Mouse (Mus musculus): ENCODE results near the gene Rbm12. TPM values are rescaled to one million over a fixed set of nuclear protein-coding genes. Genes with fewer than 3 reads are reported as not detected.
"Not testable (repeated sequence)": the region's sequence is repeated elsewhere in the genome, so short reads cannot be mapped to it uniquely, and the experiment has no call there.

The Rbm12 gene
- polyA plus RNA-seq, 1 experiment from 2014 or later: 27.8 TPM

DNA sequence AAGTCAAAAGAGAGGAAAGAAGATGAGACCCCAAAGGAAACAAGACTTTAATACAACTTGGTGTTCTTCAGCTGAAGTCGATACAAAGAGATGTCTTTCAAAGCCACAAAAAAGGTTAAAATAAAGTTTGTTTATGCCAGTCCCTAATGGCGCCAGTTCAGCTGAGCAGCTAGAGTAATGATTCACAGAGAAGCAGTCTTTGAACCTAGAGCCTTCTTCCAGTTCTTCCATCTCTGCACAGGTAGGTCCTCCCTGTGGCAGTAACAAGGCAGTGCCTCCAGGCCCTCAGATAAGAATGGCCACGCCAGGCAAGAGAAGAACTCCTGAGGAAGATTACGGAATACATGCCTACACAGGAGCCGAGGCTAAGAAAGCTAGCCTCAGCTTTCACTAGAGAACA is 12.0 kb upstream of the Rbm12 start:
- ATAC-seq (ENCODE audit: low read depth): no peak
- 93% methylated on average over 5 of the region's 5 CpGs for WGBS

GRCm38 (mm10) chr2:156119566-156119965 is 7.8 kb upstream of the Rbm12 start:
- H3K4me3 ChIP-seq: no peak overlapping the region
- no peak overlapping the region for H3K9ac ChIP-seq
- H3K9me3 ChIP-seq: no peaks in the 10 kb centered on the region
- H3K4me2 ChIP-seq: no peak overlapping the region
- H3K4me1 ChIP-seq (replicated peaks): no peaks in the 10 kb centered on the region
- no peak for ATAC-seq (ENCODE audit: low read depth)
- H3K27ac ChIP-seq (replicated peaks): no peak overlapping the region
- no peaks in the 10 kb centered on the region for H3K27me3 ChIP-seq
- H3K36me3 ChIP-seq: peaks cover 18% of the 10 kb centered on the region

More for the DNA sequence above, 12.0 kb upstream of the Rbm12 start:
- no peaks in the 10 kb centered on the region for H3K9me3 ChIP-seq
- H3K4me1 ChIP-seq (replicated peaks): no peaks in the 10 kb centered on the region
- no peak overlapping the region for H3K27ac ChIP-seq (replicated peaks)
- no peak overlapping the region for H3K4me3 ChIP-seq
- peaks cover 37% of the 10 kb centered on the region for H3K36me3 ChIP-seq
- H3K4me2 ChIP-seq: no peak overlapping the region
- no peak overlapping the region for H3K9ac ChIP-seq
- H3K27me3 ChIP-seq: no peaks in the 10 kb centered on the region

DNA sequence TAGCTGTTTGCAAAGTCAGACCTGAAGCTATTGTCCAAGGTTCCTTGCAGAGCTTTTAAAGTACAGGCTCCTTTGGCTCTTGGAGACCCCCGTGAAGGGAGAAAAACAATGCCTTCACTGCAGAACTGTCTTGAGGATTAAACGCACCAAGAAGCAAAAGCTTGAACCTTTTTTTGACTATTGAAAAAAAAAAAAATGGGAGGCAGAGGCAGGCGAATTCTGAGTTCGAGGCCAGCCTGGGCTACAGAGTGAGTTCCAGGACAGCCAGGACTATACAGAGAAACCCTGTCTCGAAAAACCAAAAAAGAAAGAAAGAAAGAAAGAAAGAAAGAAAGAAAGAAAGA is 274 bp upstream of the Rbm12 start:
- not testable (repeated sequence) for H3K36me3 ChIP-seq; H3K27me3 ChIP-seq; H3K9me3 ChIP-seq; ATAC-seq (ENCODE audit: low read depth)
- 21% methylated on average over 5 of the region's 5 CpGs for WGBS
- H3K4me2 ChIP-seq: peak overlapping the region; percentile 55
- peaks cover 32% of the 10 kb centered on the region for H3K4me1 ChIP-seq (replicated peaks)
- peak overlapping the region; percentile 94 for H3K27ac ChIP-seq (replicated peaks)
- H3K9ac ChIP-seq: peak overlapping the region; percentile 92
- peak overlapping the region; percentile 98 for H3K4me3 ChIP-seq

- peak overlapping the region; percentile 85 for H3K4me2 ChIP-seq
- no peaks in the 10 kb centered on the region for H3K9me3 ChIP-seq
- H3K27me3 ChIP-seq: no peaks in the 10 kb centered on the region
- H3K27ac ChIP-seq (replicated peaks): peak overlapping the region; percentile 94
- under 1% methylated on average over 16 of the region's 16 CpGs for WGBS
- H3K4me1 ChIP-seq (replicated peaks): peaks cover 41% of the 10 kb centered on the region
- peak; percentile 75 for ATAC-seq (ENCODE audit: low read depth)
- 0 out of 2 replicates have a peak, but pooled peaks cover 3% of the 10 kb centered on the region for H3K36me3 ChIP-seq
- H3K4me3 ChIP-seq: peak overlapping the region; percentile 98
- peak overlapping the region; percentile 92 for H3K9ac ChIP-seq
These were observed 986 bp downstream of the Rbm12 start for GRCm38 (mm10) chr2:156110627-156111357.

GRCm38 (mm10) chr2:156091926-156092325 is 19.9 kb downstream of the Rbm12 start:
- H3K9ac ChIP-seq: no peak overlapping the region
- no peak overlapping the region for H3K27ac ChIP-seq (replicated peaks)
- ATAC-seq (ENCODE audit: low read depth): no peak
- H3K36me3 ChIP-seq: peaks cover 23% of the 10 kb centered on the region
- no peaks in the 10 kb centered on the region for H3K27me3 ChIP-seq
- no peak overlapping the region for H3K4me2 ChIP-seq
- 84% methylated on average over 5 of the region's 5 CpGs for WGBS
- H3K4me3 ChIP-seq: no peak overlapping the region
- H3K9me3 ChIP-seq: no peaks in the 10 kb centered on the region
- H3K4me1 ChIP-seq (replicated peaks): peaks cover 25% of the 10 kb centered on the region

- Histone ChIP-seq H3K9me3 (no peaks in the 10 kb centered on the region), H3K4me1 (replicated peaks) (peaks cover 25% of the 10 kb centered on the region), H3K4me2 (no peak overlapping the region), H3K4me3 (no peak overlapping the region), H3K27ac (replicated peaks) (0 out of 2 replicates have a peak overlapping the region, but pooled peaks have one; percentile 13), H3K27me3 (no peaks in the 10 kb centered on the region), H3K9ac (no peak overlapping the region), H3K36me3 (peaks cover 4% of the 10 kb centered on the region; the same call in 1 of the 2 replicates)
- no peak for ATAC-seq (ENCODE audit: low read depth)
- WGBS: 53% methylated on average over 1 of the region's 1 CpGs
These were observed 22.0 kb downstream of the Rbm12 start for GRCm38 (mm10) chr2:156089799-156090198.

- Histone ChIP-seq H3K9me3 (no peaks in the 10 kb centered on the region), H3K4me1 (replicated peaks) (peaks cover 27% of the 10 kb centered on the region), H3K4me3 (no peak overlapping the region), H3K36me3 (0 out of 2 replicates have a peak, but pooled peaks cover 4% of the 10 kb centered on the region), H3K27ac (replicated peaks) (no peak overlapping the region), H3K4me2 (no peak overlapping the region), H3K9ac (no peak overlapping the region), H3K27me3 (no peaks in the 10 kb centered on the region)
- 93% methylated on average over 7 of the region's 7 CpGs for WGBS
- ATAC-seq (ENCODE audit: low read depth): no peak
These were observed 24.2 kb downstream of the Rbm12 start for GRCm38 (mm10) chr2:156087391-156088110.

DNA sequence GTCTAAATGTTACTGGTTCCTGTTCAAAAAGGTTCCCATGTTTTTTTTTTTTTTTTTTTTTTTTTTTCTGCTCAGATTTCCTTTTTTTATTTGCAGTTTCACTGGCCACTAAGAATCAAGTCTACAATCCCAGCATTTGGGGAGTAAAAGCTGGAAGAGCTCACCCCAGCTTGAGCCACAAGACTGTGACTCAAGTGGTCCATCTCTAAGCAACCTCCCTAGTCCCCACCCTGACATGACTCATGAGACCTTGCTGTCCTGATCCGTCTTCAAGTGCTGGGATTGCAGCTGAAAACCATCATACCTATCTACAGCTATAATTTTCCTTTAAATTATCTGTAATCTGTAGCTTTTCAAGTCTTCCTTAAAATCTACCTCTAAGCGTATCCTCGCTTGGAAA is 27.2 kb downstream of the Rbm12 start:
- Histone ChIP-seq H3K4me3 (no peak overlapping the region), H3K27ac (replicated peaks) (no peak overlapping the region), H3K4me2 (no peak overlapping the region), H3K4me1 (replicated peaks) (peaks cover 13% of the 10 kb centered on the region), H3K36me3 (0 out of 2 replicates have a peak, but pooled peaks cover under 1% of the 10 kb centered on the region), H3K9me3 (no peaks in the 10 kb centered on the region), H3K9ac (no peak overlapping the region), H3K27me3 (no peaks in the 10 kb centered on the region)
- WGBS: 90% methylated on average over 3 of the region's 3 CpGs
- no peak for ATAC-seq (ENCODE audit: low read depth)

- Histone ChIP-seq H3K27ac (replicated peaks) (no peak overlapping the region), H3K4me3 (no peak overlapping the region), H3K9ac (no peak overlapping the region), H3K9me3 (no peaks in the 10 kb centered on the region), H3K4me1 (replicated peaks) (peaks cover 13% of the 10 kb centered on the region), H3K27me3 (no peaks in the 10 kb centered on the region), H3K4me2 (no peak overlapping the region), H3K36me3 (peaks cover 38% of the 10 kb centered on the region)
- no peak for ATAC-seq (ENCODE audit: low read depth)
- whole genome bisulfite sequencing: 85% methylated on average over 7 of the region's 7 CpGs
These were observed 31.4 kb downstream of the Rbm12 start for GRCm38 (mm10) chr2:156080391-156080790.

DNA sequence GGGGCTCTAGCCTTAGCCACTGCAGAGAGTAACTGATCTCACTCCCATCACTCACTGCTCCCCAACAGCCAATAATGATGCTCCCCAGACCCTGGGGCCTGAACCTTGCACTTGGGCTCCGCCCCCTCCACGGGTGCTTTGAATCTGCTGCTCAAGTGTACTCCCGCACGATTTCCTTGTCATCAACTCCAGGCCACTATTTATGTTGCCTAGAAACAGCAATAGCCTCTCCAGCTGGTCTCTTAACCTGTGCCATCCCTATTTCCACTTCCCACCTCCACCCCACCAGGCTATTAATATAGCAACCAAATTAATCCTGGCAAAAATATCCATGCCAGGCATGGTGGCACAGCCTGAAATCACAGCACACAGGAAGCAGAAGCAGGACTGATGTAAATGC is 32.1 kb downstream of the Rbm12 start:
- 57% methylated on average over 4 of the region's 4 CpGs for WGBS
- no peaks in the 10 kb centered on the region for H3K27me3 ChIP-seq
- H3K36me3 ChIP-seq: peaks cover 45% of the 10 kb centered on the region
- peaks cover 13% of the 10 kb centered on the region for H3K4me1 ChIP-seq (replicated peaks)
- no peak overlapping the region for H3K4me3 ChIP-seq
- no peak overlapping the region for H3K4me2 ChIP-seq
- H3K9me3 ChIP-seq: no peaks in the 10 kb centered on the region
- ATAC-seq (ENCODE audit: low read depth): no peak
- H3K9ac ChIP-seq: no peak overlapping the region
- H3K27ac ChIP-seq (replicated peaks): no peak overlapping the region

GRCm38 (mm10) chr2:156079183-156079560 is 32.6 kb downstream of the Rbm12 start:
- Histone ChIP-seq H3K27ac (replicated peaks) (no peak overlapping the region), H3K27me3 (no peaks in the 10 kb centered on the region), H3K4me3 (no peak overlapping the region), H3K36me3 (peaks cover 50% of the 10 kb centered on the region), H3K4me1 (replicated peaks) (peaks cover 13% of the 10 kb centered on the region), H3K9me3 (no peaks in the 10 kb centered on the region), H3K4me2 (no peak overlapping the region), H3K9ac (no peak overlapping the region)
- no peak for ATAC-seq (ENCODE audit: low read depth)
- WGBS: 90% methylated on average over 8 of the region's 8 CpGs

DNA sequence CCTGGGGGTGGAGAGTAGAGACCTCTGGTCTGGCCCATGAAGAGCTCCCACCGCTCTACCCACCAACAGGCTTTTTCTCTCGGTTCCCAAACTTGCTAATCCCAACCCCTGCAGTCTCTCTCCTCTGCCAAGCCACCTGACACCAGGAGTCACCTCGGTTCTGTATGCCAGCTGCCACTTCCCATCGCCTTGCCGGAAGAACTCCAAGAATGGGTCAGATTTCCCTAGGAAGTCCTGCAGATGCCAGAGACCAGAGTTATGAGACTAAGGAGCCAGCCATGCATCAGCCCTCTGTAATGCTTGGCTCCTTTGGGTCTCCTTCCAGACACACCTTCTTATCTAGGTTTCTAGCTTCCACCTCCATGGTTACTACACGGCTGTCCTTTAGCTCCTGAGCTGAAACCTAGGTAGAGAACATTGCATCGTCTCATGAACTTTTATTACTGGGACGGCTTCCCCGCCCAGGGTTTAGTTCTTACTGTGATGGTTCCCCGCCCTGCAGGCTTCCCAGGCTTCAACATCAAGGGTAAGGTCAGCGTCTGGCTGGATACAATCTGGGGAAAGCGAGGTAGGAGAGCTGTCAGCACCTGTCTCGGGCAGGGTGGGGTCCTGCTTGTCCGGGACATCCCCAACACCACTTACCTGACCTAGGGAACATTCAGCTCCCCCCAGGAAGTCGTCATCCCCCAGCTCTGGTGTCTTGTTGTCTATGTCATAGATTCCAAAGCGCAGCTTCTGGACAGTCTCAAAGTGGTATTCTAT is 33.2 kb downstream of the Rbm12 start:
- Histone ChIP-seq H3K4me1 (replicated peaks) (peaks cover 13% of the 10 kb centered on the region), H3K27me3 (no peaks in the 10 kb centered on the region), H3K9me3 (no peaks in the 10 kb centered on the region), H3K36me3 (peaks cover 56% of the 10 kb centered on the region), H3K4me3 (no peak overlapping the region), H3K4me2 (no peak overlapping the region), H3K27ac (replicated peaks) (no peak overlapping the region), H3K9ac (no peak overlapping the region)
- ATAC-seq (ENCODE audit: low read depth): no peak
- 93% methylated on average over 16 of the region's 16 CpGs for WGBS

Measured in neural tube, embryonic 13.5 days (tissue).